Mouse (Mus musculus) splenic B cell, adult 2 months (primary cell): Measurements from ENCODE around the gene Pigyl.

Source experiments
- DNase-seq: peaks from one replicate; pipeline ENCODE4 v3.0.0-alpha.2; 2011; ENCODE audit warnings: low read depth, low spot score
- H3K27me3 ChIP-seq: 2 replicates; pipeline ENCODE4 v1.6.1; 2012; ENCODE audit warnings: mild to moderate bottlenecking, low read length, moderate library complexity, mixed read lengths; ENCODE audit not compliant: control insufficient read depth, poor library complexity, insufficient read depth, severe bottlenecking
- H3K36me3 ChIP-seq: 2 replicates; pipeline ENCODE4 v1.6.1; 2012; ENCODE audit warnings: mild to moderate bottlenecking, low read length, moderate library complexity, mixed read lengths; ENCODE audit not compliant: control insufficient read depth, poor library complexity, insufficient read depth, severe bottlenecking

Gene Pigyl

DNA sequence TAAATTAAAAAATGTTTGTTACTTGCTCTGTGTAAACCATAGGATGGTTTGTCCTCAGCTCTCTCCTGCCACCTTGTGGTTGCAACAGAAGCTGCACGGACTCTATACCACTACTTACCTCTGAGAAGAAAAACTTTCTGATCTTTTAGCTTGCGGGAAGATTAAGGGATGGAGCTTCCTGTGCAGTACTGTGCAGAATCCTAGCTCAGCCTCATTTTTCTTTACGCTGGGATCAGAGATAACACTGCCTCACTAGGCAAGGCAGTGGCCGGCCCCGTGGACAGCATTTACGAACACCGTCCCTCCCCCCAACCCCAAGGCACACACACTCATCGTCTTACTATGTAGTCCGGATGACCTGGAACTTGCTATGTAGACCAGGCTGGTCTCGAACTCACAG, 1.0 kb upstream of the Pigyl start:
- Histone ChIP-seq H3K27me3 (no peaks in the 10 kb centered on the region), H3K36me3 (no peaks in the 10 kb centered on the region)
- DNase-seq: peak; percentile 91

DNA sequence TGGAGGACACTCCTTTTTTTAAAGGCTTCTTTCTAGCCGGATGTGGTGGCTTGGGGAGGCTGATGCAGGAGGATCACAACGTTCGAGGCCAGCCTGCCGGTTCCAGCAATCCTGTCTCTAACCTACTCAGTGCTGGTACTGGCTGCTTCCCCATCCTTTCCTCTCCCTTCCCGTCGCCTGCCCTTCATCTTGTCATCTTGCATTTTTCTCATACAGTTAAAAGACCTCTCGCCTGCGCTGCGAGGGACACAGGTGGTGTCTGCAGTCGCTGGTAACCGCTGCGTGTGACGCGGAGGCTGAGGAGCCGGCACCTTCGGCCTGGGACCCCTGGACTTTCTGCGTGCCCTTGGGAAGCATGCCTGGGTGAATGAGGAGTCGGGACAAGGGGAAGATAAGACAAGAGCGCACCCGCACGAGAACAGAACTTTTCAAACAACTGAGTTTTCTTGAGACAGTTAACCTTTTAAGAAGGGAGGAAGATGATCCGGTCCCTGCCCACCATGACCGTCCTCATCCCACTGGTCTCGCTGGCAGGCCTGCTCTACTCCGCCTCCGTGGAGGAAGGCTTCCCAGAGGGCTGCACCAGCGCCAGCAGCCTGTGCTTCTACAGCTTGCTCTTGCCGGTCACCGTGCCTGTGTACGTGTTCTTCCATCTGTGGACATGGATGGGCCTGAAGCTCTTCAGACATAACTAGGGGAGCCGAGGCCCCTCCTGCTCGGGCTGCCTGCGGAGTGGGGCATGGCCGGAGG, 1.0 kb downstream of the Pigyl start:
- H3K36me3 ChIP-seq: no peaks in the 10 kb centered on the region
- H3K27me3 ChIP-seq: no peaks in the 10 kb centered on the region
- DNase-seq: no peak

DNA sequence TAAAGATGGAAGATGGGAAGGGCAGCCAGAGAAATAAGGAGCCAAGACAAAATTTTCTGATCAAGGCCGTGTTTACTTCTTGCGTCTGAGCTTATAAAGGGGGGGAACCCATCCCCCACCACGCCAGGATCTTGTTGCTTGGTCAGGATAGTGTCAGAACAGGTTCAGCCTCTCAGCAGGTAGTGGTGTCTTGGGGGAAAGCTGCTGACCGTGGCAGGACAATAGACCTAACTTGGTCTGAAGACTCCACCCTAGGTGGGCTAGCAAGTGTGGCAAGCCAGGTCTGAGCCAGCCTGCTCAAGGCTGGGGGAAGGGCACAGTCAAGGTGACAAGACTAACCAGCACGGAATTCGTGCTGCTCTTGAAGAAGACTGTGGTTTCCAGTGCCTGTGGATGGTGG, 4.7 kb downstream of the Pigyl start:
- Histone ChIP-seq H3K36me3 (no peaks in the 10 kb centered on the region), H3K27me3 (no peaks in the 10 kb centered on the region; the same call in 1 of the 2 replicates)
- DNase-seq: no peak

DNA sequence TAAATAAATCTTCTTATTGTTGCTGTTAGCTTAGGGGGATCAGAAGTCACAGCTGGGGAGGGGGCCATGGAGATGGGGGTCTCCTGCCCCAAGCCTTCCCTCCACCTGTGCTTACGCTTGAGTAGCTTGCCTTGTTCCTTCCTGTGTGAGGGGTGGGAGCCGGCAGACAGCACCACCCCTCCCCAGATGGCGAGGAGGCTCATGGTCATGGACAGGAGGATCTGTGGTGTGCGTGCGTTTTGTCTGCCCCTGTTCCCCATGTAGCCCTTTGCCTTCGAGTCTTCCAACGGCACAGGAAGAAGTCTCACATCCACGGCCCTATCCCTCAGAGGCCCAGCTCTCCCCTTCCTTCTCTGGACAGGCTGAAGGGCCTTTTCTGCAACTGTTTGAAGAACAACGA, 5.7 kb downstream of the Pigyl start:
- Histone ChIP-seq H3K27me3 (no peaks in the 10 kb centered on the region; the same call in 1 of the 2 replicates), H3K36me3 (no peaks in the 10 kb centered on the region)
- DNase-seq: no peak

DNA sequence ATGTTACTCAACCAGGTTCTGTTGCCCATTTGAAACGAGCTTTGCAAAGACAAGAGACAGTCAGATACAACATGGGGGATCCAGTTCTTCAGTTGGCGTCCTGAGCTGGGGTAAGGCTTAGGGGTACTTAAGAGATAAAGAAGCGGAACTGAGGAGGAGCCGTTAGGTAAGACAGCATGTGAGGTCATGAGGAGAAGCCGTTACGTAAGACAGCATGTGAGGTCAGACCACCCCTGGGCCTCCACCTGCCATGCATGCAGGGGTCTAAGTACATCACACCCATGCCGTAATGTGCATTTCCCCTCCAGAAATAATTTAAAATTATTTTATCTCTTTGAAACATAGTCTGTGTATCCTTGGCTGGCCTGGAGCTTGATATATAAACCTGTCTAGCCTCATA, 6.3 kb downstream of the Pigyl start:
- no peak for DNase-seq
- Histone ChIP-seq H3K27me3 (no peaks in the 10 kb centered on the region; the same call in 1 of the 2 replicates), H3K36me3 (no peaks in the 10 kb centered on the region)

DNA sequence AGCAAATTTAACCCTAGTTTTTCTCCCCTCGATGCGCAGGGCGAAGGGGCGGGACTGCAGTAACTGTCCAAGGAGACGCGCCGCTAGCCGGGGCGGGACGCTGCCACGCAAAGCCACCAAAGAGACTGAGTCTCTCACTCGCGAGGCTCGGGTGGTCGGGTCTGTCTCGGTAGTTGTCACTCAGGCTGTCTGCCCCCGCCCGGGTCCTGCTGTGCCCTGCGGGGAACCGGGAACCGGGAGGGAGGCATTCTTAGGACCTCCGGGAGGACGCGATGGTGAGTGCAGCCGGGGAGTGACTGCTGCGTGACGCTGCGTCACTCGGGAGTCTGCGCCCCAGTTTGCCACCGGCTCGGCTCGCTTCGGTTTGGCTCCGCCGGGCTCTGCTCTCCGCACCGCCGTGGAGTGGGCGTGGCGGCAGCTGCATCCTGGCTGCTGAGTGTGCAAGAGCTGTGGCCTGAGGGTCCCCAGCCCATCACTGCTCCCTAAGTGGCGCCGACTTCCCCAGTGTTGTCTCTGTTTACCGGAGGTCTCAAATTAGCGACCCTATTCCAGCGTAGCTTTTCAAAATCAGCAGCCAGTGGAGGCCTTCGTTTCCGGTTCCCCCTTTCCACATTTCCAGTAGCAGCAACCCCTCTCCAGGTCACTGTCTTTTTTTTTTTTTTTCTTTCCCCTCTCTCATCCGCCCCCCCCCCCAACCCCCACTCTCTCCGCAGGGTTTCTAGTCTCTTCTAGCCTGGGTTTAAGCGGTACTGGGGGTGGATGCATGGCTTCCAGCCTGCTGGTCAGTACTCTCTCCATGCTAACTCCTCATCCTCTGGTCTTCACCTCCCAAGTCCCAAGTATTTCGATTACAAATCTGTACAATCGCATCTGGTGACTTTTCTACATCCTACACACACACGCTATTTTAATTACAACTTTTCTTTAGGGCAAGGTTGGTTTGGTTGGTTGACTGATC, 8.3 kb downstream of the Pigyl start:
- peak; percentile 53 for DNase-seq
- Histone ChIP-seq H3K36me3 (no peaks in the 10 kb centered on the region), H3K27me3 (no peaks in the 10 kb centered on the region; the same call in 1 of the 2 replicates)

DNA sequence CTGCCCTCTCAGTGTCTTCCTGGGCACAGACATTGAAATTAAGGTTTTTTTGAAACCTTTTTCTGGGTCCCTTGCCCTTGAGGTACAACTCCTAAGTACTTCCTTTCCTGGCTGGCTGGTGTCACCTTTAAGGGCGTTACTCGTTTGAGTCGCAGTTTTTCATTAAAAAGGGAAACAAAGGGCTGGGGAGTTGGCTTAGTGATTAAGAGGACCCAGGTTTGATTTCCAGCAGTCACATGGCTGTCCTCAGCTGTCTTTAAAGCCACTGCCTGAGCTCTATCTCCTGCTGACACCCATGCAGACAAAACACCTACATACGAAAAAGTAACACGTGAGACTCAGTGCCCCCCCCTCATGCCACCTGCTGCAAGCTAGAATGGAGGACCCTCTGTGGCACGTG, 9.3 kb downstream of the Pigyl start:
- Histone ChIP-seq H3K36me3 (no peaks in the 10 kb centered on the region), H3K27me3 (no peaks in the 10 kb centered on the region; the same call in 1 of the 2 replicates)
- no peak for DNase-seq

DNA sequence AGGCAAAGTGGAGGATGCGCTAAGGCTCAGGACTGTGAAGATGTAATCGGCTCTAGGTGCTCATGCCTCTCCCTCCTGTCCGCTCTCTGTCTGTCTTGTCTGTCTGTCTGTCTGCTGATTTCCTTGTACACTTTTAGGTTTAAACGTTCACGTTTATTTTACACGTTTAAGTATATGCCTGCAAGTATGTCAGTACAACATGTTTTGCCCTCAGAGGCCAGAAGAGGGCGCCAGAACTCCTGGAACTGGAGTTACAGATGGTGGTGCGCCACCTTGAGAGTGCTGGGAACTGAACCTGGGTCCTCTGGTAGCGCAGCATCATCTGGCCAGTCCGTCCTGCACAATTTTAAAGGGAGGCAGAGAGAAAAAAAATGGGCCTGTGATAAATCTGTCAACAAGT, 10.0 kb downstream of the Pigyl start:
- no peaks in the 10 kb centered on the region; the same call in 1 of the 2 replicates for H3K27me3 ChIP-seq
- no peaks in the 10 kb centered on the region for H3K36me3 ChIP-seq
- DNase-seq: no peak

DNA sequence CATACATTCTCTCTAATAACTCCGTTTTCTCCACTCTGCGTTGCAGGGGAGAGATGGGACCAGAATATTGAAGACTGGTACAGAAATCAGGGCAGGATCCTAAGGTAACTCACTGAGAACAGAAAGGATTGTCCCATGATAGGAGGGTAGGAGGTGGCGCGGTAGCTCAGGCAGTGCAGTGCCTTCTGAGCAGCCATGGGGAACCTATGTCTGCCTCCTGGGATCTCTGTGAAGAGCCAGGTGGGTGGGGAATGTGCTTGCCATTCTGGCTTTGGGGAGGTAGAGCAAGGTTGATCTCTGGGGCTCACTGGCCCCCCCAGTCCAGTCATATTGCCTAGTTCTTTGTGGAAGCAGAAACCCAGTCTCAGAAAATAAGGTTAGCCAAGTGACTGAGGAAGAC, 11.1 kb downstream of the Pigyl start:
- no peaks in the 10 kb centered on the region; the same call in 1 of the 2 replicates for H3K27me3 ChIP-seq
- H3K36me3 ChIP-seq: no peaks in the 10 kb centered on the region
- no peak for DNase-seq

DNA sequence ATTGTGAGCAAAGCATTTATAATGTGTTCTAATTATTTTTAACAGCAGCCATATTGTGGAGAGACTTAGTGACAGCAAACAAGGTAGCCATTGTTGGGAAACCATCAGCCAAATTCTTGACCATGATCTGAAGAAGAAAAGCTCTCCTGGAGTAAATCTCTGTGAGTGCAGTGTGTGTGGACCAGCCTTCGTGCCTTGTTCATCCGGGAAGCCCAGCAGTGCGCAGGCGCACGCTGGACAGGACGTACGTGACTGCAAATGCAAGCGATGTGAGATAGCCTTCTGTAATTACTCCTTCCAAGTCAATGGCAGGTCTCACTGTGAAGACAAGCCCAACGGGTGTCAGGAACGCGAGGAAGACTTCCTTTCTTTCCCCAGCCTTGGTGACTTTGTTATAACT, 12.7 kb downstream of the Pigyl start:
- DNase-seq: no peak
- Histone ChIP-seq H3K27me3 (no peaks in the 10 kb centered on the region; the same call in 1 of the 2 replicates), H3K36me3 (no peaks in the 10 kb centered on the region)

DNA sequence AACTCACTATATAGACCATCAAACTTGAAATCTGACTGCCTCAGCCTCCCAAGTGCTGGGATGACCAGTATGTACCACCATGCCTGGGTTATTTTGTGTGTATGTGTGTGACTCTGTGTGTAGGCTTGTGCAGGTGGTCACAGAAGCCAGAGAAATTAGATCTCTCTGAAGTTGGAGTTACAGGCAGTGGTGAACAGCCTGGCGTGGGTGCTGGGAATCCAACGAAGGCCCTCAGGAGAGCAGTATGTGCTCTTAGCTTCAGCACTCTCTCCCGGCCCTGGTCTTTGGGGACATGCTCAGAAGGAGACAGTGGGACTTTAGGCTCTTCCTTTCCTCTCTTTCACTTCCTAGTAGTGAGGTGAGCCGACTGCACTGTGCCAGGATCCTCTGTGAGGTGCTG, 15.7 kb downstream of the Pigyl start:
- no peak for DNase-seq
- Histone ChIP-seq H3K27me3 (no peaks in the 10 kb centered on the region), H3K36me3 (no peaks in the 10 kb centered on the region)

DNA sequence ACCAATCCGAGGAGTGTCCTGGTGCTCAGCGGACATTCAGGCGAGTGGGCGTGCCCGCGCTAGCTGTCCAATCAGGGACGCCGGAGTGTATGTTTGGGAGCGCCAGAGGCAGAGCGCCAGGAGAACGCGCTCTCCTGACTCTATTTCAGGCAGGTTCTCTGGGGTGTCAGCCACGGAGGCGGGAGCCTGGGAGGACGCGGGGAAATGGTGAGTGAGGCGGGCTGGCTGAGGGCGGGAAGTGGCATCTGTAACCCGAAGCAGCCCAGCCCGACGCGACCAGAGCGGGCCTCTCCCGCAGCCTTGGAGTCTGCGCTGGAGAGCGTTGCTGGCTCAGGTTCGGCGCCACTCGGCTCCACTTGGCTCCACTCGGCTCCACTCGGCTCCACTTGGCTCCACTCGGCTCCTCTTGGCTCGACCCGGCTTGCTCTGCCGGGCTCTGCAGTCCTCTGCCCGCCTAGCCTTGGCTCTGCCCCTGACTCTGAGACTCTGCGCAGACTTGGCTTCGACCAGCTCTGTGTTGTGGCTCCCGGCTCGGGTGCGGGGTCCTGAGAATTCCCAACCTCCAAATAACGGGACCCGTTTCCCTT, 31.5 kb downstream of the Pigyl start, which contains the start of gene Zfp872:
Gene Zfp872, plus strand, starts transcription at position 66 of the 587 bp plus-strand sequence.
- no peaks in the 10 kb centered on the region for H3K36me3 ChIP-seq
- no peak for DNase-seq
- H3K27me3 ChIP-seq: no peaks in the 10 kb centered on the region

DNA sequence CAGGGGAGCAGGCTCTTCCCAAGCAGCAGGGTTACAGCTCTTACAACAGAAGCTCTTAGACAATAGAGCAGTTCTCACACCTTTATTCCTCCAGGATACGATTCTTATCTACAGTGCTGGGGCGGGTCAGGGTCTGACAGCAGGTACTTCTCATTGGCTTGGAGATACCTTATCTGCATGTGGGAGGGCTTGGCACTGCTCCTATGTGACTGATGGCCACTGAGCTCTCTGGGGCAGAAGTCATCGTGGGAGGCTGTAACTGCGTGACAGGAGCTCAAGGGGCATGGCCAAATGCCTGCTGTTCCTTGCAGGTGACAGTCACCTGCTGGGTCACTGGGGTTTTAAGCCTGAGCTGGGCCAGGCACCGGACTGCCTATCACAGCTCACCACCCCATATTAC, 39.8 kb downstream of the Pigyl start:
- no peaks in the 10 kb centered on the region for H3K27me3 ChIP-seq
- no peak for DNase-seq
- no peaks in the 10 kb centered on the region for H3K36me3 ChIP-seq
